Mouse (Mus musculus) lung, embryonic 16.5 days (tissue): ENCODE results near the gene Setd1a. TPM values are rescaled to one million over a fixed set of nuclear protein-coding genes. Genes with fewer than 3 reads are reported as not detected.
"Not testable (repeated sequence)": the region's sequence is repeated elsewhere in the genome, so short reads cannot be mapped to it uniquely, and the experiment has no call there.

Experiments used
- ATAC-seq: fragments of 200-750 bp; cut with Nextera tagmentation; 2 replicates; pipeline ENCODE4 v1.8.0; 2017; ENCODE audit warnings: low read depth, mild to moderate bottlenecking, moderate library complexity
- H3K27ac ChIP-seq: fragments of 300-500 bp; sonication (generic); 2 replicates; pipeline ENCODE4 v1.5.1; 2014; ENCODE audit warnings: mild to moderate bottlenecking, control low read depth, low read length
- H3K27me3 ChIP-seq: fragments of 300-500 bp; sonication (generic); 2 replicates; pipeline ENCODE4 v1.6.1; 2014; ENCODE audit warnings: low read depth, low read length, mixed read lengths; ENCODE audit not compliant: control insufficient read depth, insufficient read depth
- H3K36me3 ChIP-seq: fragments of 300-500 bp; sonication (generic); 2 replicates; pipeline ENCODE4 v1.6.1; 2014; ENCODE audit warnings: low read length; ENCODE audit not compliant: control insufficient read depth, insufficient read depth
- H3K4me1 ChIP-seq: fragments of 300-500 bp; sonication (generic); replicated peaks from 2 replicates; pipeline ENCODE4 v1.6.1; 2014; ENCODE audit warnings: low read length, mixed read lengths; ENCODE audit not compliant: control insufficient read depth, insufficient read depth
- H3K4me2 ChIP-seq: fragments of 300-500 bp; sonication (generic); 2 replicates; pipeline ENCODE4 v1.6.1; 2014; ENCODE audit warnings: low read depth, low read length, control low read depth
- H3K4me3 ChIP-seq: fragments of 300-500 bp; sonication (generic); 2 replicates; pipeline ENCODE4 v1.5.1; 2014; ENCODE audit warnings: mild to moderate bottlenecking, low read length, control low read depth
- H3K9ac ChIP-seq: fragments of 300-500 bp; sonication (generic); 2 replicates; pipeline ENCODE4 v1.6.1; 2014; ENCODE audit warnings: low read length, control low read depth
- H3K9me3 ChIP-seq: fragments of 300-500 bp; sonication (generic); 2 replicates; pipeline ENCODE4 v1.6.1; 2016; ENCODE audit warnings: low read length; ENCODE audit not compliant: control insufficient read depth
- WGBS: fragments of 180-500 bp; shearing (Covaris S2); extraction: QIAGEN DNeasy Blood & Tissue Kit; methylation state at CpG from one replicate; pipeline ENCODE4 v1.1.7; 2014; 5-methylcytosine and 5-hydroxymethylcytosine counted together
- polyA plus RNA-seq: library from polyadenylated mRNA; unstranded; fragments of >200 nt; fragmentation: Nextera tagmentation; extraction: Ambion mirVana; gene quantifications from 2 replicates; pipeline ENCODE4 v1.2.1, GENCODE M21; 2015

Setd1a gene
- polyA plus RNA-seq, 1 experiment from 2014 or later = 18.1 TPM

DNA sequence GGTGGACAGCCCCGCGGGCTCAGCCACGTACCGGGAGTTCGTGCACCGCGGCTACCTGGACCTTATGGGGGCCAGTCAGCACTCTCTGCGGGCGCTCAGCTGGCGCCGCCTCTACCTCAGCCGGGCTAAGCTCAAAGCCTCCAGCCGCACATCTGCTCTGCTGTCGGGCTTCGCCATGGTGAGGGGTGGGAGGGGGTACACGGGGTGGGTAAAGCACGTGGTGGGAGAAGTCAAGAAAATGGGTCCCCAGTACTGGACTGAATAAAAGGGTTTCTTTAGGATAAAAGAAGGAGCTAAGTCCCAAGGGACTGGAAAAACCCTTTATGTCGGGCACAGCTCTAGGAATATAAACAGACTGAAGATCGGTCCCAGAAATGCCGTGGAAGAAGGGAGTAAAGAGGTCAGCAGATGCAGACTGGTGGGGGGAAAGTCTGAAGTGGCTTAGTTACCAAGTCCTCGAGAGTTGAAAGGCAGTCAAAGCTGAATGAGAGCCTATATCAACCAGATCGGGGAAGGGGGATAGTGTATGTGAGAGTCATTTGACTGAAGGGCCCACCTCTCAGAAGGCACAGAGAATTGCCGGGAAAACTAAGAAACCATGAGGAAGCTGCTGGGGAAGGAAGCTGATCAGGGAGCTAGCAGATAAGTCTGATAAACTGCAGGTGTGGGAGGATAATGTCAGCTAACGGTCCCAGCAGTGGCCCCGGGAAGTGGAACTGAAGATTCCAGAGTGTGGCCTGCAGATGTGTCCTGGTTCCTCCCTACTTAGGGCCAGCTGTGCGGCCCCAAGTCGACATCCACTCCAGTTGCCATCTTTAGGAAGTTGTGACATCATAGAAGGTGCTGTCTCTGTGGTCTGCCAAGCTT is 6.2 kb upstream of the Setd1a start:
- Histone ChIP-seq H3K27me3 (no peaks in the 10 kb centered on the region), H3K4me1 (peaks cover 13% of the 10 kb centered on the region), H3K4me2 (peak overlapping the region; percentile 96), H3K4me3 (peak overlapping the region; percentile 81), H3K9me3 (no peaks in the 10 kb centered on the region), H3K9ac (peak overlapping the region; percentile 92), H3K27ac (peak overlapping the region; percentile 97), H3K36me3 (peaks cover 14% of the 10 kb centered on the region)
- under 1% methylated on average over 27 of the region's 27 CpGs for WGBS
- ATAC-seq = peak; percentile 21; the same call in 1 of the 2 replicates

DNA sequence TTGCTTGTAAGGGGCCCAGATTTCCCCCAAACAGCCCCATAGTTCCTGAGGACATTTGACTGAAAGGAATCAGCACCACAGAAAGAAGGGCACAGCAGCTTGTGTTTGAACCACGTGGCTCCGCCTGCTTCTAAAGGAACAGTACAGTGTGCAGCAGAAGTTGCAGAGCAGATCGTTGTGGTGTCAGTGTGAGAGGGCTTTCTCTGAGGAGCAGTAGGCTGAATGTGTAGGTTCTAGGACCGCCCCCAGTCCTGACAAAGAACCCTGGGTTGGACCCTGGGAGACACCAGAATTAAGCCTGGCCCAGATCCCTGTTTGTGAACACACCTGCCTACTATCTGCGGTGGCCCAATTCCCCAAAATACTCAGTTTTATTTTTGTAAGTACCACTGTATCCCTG is 5.2 kb upstream of the Setd1a start:
- H3K9ac ChIP-seq = peak overlapping the region; percentile 92

DNA sequence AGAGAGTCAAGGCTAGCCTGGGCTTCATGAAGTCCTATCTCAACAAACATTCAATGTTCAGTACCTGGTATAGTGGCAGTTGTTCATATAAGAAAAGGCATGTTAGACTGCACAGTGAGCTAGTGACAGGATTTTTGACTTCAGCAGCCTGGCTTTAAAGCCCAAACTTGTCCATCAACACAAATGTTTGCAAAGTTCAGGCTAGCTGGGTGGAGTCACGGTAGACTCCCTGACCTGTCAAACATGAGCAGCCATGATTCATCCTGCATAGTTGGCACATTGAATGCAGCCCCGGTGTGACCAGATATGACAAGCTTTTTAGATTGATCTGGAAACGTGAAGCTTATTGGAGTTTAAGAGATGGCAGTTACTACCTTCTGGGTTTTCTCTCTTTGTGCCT is 4.4 kb upstream of the Setd1a start:
- Histone ChIP-seq H3K36me3 (peaks cover 7% of the 10 kb centered on the region), H3K9me3 (no peaks in the 10 kb centered on the region), H3K4me1 (peaks cover 18% of the 10 kb centered on the region), H3K27me3 (no peaks in the 10 kb centered on the region), H3K4me2 (no peak overlapping the region), H3K4me3 (no peak overlapping the region), H3K27ac (no peak overlapping the region), H3K9ac (no peak overlapping the region)
- no peak for ATAC-seq
- 63% methylated on average over 3 of the region's 3 CpGs for WGBS

More for the DNA sequence above, 5.2 kb upstream of the Setd1a start:
- Histone ChIP-seq H3K9me3 (no peaks in the 10 kb centered on the region), H3K4me3 (no peak overlapping the region; the same call in 1 of the 2 replicates), H3K36me3 (peaks cover 11% of the 10 kb centered on the region), H3K27me3 (no peaks in the 10 kb centered on the region), H3K4me1 (peaks cover 18% of the 10 kb centered on the region), H3K4me2 (peak overlapping the region; percentile 96), H3K27ac (no peak overlapping the region)
- ATAC-seq = no peak
- 65% methylated on average over 5 of the region's 5 CpGs for WGBS

DNA sequence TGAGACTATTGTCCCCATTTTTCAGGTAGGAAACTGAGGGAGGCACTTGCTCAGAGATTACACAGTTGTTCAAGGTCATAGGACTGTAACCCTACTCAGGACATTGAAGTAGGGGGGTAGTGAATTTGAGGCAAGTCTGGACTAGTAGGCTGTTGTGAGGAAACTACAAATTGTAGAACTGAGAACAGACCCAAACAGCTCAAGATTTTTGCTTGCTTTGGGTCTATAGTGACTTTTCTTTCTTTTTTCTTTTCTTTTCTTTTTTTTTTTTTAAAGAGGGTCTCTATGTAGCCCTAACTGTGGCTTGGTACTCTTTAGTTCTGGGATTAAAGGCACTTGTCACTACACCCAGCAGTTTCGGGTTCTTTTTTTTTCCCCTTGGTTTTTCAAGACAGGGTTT is 3.9 kb upstream of the Setd1a start:
- WGBS = 86% methylated on average over 1 of the region's 1 CpGs
- peaks cover 5% of the 10 kb centered on the region for H3K36me3 ChIP-seq
- no peak overlapping the region for H3K4me3 ChIP-seq
- no peak overlapping the region for H3K4me2 ChIP-seq
- no peak for ATAC-seq
- peaks cover 18% of the 10 kb centered on the region for H3K4me1 ChIP-seq
- H3K9me3 ChIP-seq = no peaks in the 10 kb centered on the region
- no peaks in the 10 kb centered on the region for H3K27me3 ChIP-seq
- no peak overlapping the region for H3K9ac ChIP-seq
- no peak overlapping the region for H3K27ac ChIP-seq

DNA sequence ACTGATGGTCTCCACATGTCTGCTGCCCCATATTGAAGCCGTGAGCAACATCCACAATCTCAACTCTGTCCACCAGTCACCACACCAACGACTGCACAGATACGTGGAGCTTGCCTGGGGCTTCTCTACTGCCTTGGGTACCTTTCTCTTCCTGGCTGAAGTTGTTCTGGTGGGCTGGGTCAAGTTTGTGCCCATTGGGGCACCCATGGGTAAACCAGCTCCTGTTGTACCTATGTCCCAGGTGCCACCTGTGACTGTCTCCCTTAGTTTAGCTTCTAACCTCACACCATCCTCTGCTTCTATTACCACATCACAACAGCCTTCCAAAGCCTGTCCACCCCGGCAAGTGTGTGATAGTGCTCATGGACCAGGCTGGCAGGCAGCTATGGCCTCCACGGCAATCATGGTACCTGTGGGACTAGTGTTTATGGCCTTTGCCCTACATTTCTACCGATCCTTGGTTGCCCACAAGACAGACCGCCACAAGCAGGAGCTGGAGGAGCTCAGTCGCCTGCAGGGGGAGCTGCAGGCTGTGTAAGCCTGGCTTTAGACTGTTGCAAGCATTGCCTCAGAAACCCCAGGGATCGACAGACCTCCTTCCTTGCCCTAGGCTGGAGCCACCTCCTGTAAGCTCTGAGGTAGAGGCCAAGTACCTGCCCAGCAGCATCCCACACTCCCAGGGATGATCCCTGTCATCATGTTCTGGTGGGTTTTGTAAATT is 2.6 kb upstream of the Setd1a start:
- no peaks in the 10 kb centered on the region for H3K27me3 ChIP-seq
- H3K4me1 ChIP-seq = peaks cover 22% of the 10 kb centered on the region
- H3K4me2 ChIP-seq = no peak overlapping the region
- no peak overlapping the region for H3K4me3 ChIP-seq
- WGBS = 39% methylated on average over 9 of the region's 9 CpGs
- no peak overlapping the region for H3K27ac ChIP-seq
- no peaks in the 10 kb centered on the region for H3K36me3 ChIP-seq
- H3K9me3 ChIP-seq = no peaks in the 10 kb centered on the region
- H3K9ac ChIP-seq = no peak overlapping the region
- no peak for ATAC-seq

DNA sequence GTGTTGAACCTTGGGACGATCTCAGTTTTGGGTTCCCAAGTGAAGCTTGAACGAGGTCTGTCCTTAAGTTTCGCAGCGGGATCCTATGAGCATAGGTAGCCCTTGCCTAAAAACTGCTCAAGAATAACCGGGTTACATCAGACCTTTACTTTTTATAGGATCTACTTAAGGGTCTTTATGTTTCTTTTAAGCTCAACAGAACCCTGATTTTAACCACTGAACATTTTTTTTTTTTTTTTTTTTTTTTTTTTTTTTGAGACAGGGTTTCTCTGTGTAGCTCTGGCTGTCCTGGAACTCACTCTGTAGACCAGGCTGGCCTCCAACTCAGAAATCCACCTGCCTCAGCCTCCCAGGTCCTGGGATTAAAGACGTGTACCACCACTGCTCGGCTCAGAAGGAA is 633 bp upstream of the Setd1a start:
- H3K27me3 ChIP-seq, H3K9me3 ChIP-seq, ATAC-seq: not testable (repeated sequence)
- Histone ChIP-seq H3K4me1 (peaks cover 16% of the 10 kb centered on the region), H3K4me2 (peak overlapping the region; percentile 79), H3K36me3 (peaks cover 11% of the 10 kb centered on the region), H3K9ac (peak overlapping the region; percentile 93), H3K4me3 (peak overlapping the region; percentile 87), H3K27ac (peak overlapping the region; percentile 99; the same call in 1 of the 2 replicates)
- 68% methylated on average over 7 of the region's 7 CpGs for WGBS

DNA sequence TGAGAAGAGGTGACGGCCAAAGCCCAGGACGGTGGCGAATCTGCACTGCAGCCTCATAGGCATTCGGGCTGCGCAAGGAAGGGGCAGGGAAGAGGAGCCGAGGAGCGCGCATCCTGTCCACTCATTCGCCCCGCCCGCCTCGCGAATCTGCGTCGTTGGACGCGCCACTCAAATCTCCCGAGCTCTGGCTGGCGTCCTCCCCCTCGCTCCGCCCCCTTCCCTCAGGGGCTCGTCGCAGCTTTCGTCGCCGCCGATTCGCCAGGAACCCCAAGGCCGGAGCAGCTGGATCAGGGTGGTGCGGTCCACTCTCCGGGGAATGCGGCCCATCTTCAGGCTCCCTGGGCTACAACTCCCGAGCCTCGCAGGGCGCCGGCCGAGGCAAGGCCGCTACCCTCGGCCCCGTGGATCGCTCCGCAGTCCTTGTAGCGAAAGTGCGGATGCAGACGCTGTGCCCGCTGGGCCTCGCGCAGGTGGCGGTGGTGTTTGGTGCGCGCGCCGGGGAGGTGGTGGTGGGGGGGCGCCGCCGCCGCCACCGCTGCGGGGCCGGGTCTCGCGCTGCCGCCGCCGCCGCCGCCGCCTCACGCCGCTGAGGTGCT is 506 bp downstream of the Setd1a start:
- no peaks in the 10 kb centered on the region for H3K27me3 ChIP-seq
- peak overlapping the region; percentile 87 for H3K4me3 ChIP-seq
- peak overlapping the region; percentile 99 for H3K27ac ChIP-seq
- H3K36me3 ChIP-seq = peaks cover 18% of the 10 kb centered on the region
- peak overlapping the region; percentile 93 for H3K9ac ChIP-seq
- WGBS = under 1% methylated on average over 63 of the region's 70 CpGs
- peak; percentile 95 for ATAC-seq
- peak overlapping the region; percentile 79 for H3K4me2 ChIP-seq
- H3K9me3 ChIP-seq = no peaks in the 10 kb centered on the region
- H3K4me1 ChIP-seq = peaks cover 12% of the 10 kb centered on the region

DNA sequence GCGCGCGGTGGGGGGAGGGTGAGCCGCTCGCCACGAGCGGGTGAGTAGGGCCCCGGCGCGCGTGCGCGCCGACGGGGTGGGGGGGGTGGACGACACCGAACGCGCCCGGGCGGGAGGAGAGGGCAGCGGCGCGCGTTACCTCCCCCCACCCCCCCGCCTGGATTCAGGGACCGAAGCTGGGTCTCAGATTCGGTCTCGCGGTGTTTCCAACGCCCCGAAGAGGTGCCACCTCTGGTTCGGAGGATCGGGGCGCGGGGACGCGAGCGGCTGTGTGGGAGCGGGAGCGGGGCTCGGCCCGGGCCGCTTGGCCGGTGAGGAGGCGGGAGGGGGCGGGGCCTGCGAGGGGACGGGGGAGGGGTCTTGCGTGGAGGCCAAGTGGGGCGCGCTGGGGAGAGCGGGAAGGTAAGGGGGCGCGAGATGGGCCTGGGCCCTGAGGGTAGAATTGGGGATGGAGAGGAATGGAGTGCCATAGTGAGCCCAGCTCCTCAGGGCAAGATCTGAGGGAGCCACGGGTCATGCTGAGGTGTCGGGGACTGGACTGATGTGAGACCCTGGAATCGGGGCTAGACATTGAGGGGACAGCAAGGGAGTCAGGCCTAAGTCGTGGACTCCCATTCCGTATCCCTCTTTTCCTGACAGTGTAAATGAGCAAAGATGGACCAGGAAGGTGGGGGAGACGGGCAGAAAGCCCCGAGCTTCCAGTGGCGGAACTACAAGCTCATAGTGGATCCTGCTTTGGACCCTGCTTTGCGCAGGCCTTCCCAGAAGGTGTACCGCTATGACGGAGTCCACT is 1.2 kb downstream of the Setd1a start:
- H3K4me3 ChIP-seq = peak overlapping the region; percentile 87
- peaks cover 18% of the 10 kb centered on the region for H3K36me3 ChIP-seq
- 2% methylated on average over 45 of the region's 66 CpGs for WGBS
- ATAC-seq = peak; percentile 53
- no peaks in the 10 kb centered on the region for H3K9me3 ChIP-seq
- peak overlapping the region; percentile 93 for H3K9ac ChIP-seq
- H3K4me2 ChIP-seq = peak overlapping the region; percentile 69
- H3K4me1 ChIP-seq = peaks cover 12% of the 10 kb centered on the region
- H3K27me3 ChIP-seq = no peaks in the 10 kb centered on the region
- H3K27ac ChIP-seq = peak overlapping the region; percentile 99
